Mouse (Mus musculus): Measurements from ENCODE around the gene Gm20479. TPM values are rescaled to one million over a fixed set of nuclear protein-coding genes. Genes with fewer than 3 reads are reported as not detected.

Gene Gm20479
- total RNA-seq, 2 experiments from 2014 or later: 0.99 TPM; not detected in 1

GRCm38 (mm10) chr7:27323001-27323400, 34.2 kb downstream of the Gm20479 start:
- intact Hi-C loops (cut with DNase I): no loop called here
- no peak for DNase-seq

- intact Hi-C loops (cut with DNase I): no loop called here
- no peak for DNase-seq
These were observed 34.9 kb downstream of the Gm20479 start for GRCm38 (mm10) chr7:27322291-27322690.

- no peak for DNase-seq
- intact Hi-C loops (cut with DNase I): no loop called here
These were observed 37.8 kb downstream of the Gm20479 start for GRCm38 (mm10) chr7:27319411-27319810.

- intact Hi-C loops (cut with DNase I): no loop called here
- peak; percentile 81 to 82 for DNase-seq
These were observed 41.3 kb downstream of the Gm20479 start for GRCm38 (mm10) chr7:27315958-27316357.

- no peak for DNase-seq
- intact Hi-C loops (cut with DNase I): no loop called here
These were observed 42.8 kb downstream of the Gm20479 start for GRCm38 (mm10) chr7:27314393-27314792.

GRCm38 (mm10) chr7:27311651-27312284, 45.5 kb downstream of the Gm20479 start:
- DNase-seq: no peak
- intact Hi-C loops (cut with DNase I): no loop called here

GRCm38 (mm10) chr7:27310996-27311535, 46.2 kb downstream of the Gm20479 start:
- no peak for DNase-seq

GRCm38 (mm10) chr7:27310306-27310705, 46.9 kb downstream of the Gm20479 start:
- DNase-seq: peak; percentile 76 to 79
- intact Hi-C loops (cut with DNase I): no loop called here

More at GRCm38 (mm10) chr7:27310996-27311535, 46.2 kb downstream of the Gm20479 start:
- intact Hi-C loops (cut with DNase I): no loop called here

- no peak for DNase-seq
- intact Hi-C loops (cut with DNase I): no loop called here
These were observed 47.4 kb downstream of the Gm20479 start for GRCm38 (mm10) chr7:27309832-27310231.

GRCm38 (mm10) chr7:27308821-27309549, 48.2 kb downstream of the Gm20479 start:
- DNase-seq: no peak
- intact Hi-C loops (cut with DNase I): no loop called here

- intact Hi-C loops (cut with DNase I): no loop called here
- DNase-seq: no peak
These were observed 49.7 kb downstream of the Gm20479 start for GRCm38 (mm10) chr7:27307551-27307950.

GRCm38 (mm10) chr7:27306161-27307160, 50.8 kb downstream of the Gm20479 start:
- DNase-seq: peak in 1 of 2 experiments; percentile 75
- intact Hi-C loops (cut with DNase I): no loop called here

GRCm38 (mm10) chr7:27305091-27305730, 52.0 kb downstream of the Gm20479 start:
- intact Hi-C loops (cut with DNase I): no loop called here
- DNase-seq: no peak

Other genes starting within 250 kb of the Gm20479 start
- 1 to 10 TPM in 1 of 2 experiments, not detected in 1; 2.5 TPM for gene Cyp2f2, start 237.5 kb downstream of the Gm20479 start, total RNA-seq (2021)
- not detected for gene Cyp2t4, start 203.7 kb downstream of the Gm20479 start, total RNA-seq (2021)
- 10 to 100 TPM; 57.9 to 59.4 TPM for gene Egln2, start 190.6 kb downstream of the Gm20479 start, total RNA-seq (2021)
- gene Rab4b, start 178.5 kb downstream of the Gm20479 start, total RNA-seq (2021): 10 to 100 TPM; 21.9 to 22.8 TPM
- gene Gm21983, start 176.3 kb downstream of the Gm20479 start, total RNA-seq (2021): under 1 TPM in 1 of 2 experiments, not detected in 1; 0.31 TPM
- not detected for gene Mia, start 176.3 kb downstream of the Gm20479 start, total RNA-seq (2021)
- 10 to 100 TPM; 13.6 to 14.1 TPM for gene BC024978, start 161.6 kb downstream of the Gm20479 start, total RNA-seq (2021)
- 10 to 100 TPM; 46.9 to 52.7 TPM for gene Snrpa, start 161.1 kb downstream of the Gm20479 start, total RNA-seq (2021)
- gene Itpkc, start 128.8 kb downstream of the Gm20479 start, total RNA-seq (2021): 1 to 10 TPM; 4.2 to 4.5 TPM
- 10 to 100 TPM; 12.8 TPM for gene Coq8b, start 124.4 kb downstream of the Gm20479 start, total RNA-seq (2021)
- gene Numbl, start 99.0 kb downstream of the Gm20479 start, total RNA-seq (2021): 10 to 100 TPM; 10.7 to 13.8 TPM
- 100 to 1,000 TPM; 387 to 393 TPM for gene Ltbp4, start 19.7 kb downstream of the Gm20479 start, total RNA-seq (2021)
- gene Shkbp1, start 1.4 kb downstream of the Gm20479 start, total RNA-seq (2021): 10 to 100 TPM; 13.8 to 17.5 TPM
- under 1 TPM; 0.74 to 0.87 TPM for gene Sptbn4, start 90.3 kb upstream of the Gm20479 start, total RNA-seq (2021)
- 10 to 100 TPM; 38.2 to 40.8 TPM for gene Blvrb, start 90.6 kb upstream of the Gm20479 start, total RNA-seq (2021)
- 10 to 100 TPM in 1 of 2 experiments, 1 to 10 TPM in 1; 9.1 to 10.4 TPM for gene Sertad3, start 116.3 kb upstream of the Gm20479 start, total RNA-seq (2021)
- 10 to 100 TPM; 13.1 to 13.4 TPM for gene Sertad1, start 129.5 kb upstream of the Gm20479 start, total RNA-seq (2021)
- 1 to 10 TPM; 3.1 to 3.6 TPM for gene Prx, start 141.9 kb upstream of the Gm20479 start, total RNA-seq (2021)
- gene Hipk4, start 165.8 kb upstream of the Gm20479 start, total RNA-seq (2021): under 1 TPM; 0.31 to 0.55 TPM
- 10 to 100 TPM; 32.5 to 35.1 TPM for gene Pld3, start 195.8 kb upstream of the Gm20479 start, total RNA-seq (2021)
- 10 to 100 TPM; 60.3 to 65.0 TPM for gene 2310022A10Rik, start 195.8 kb upstream of the Gm20479 start, total RNA-seq (2021)
- gene Akt2, start 234.1 kb upstream of the Gm20479 start, total RNA-seq (2021): 100 to 1,000 TPM; 171 to 174 TPM